Mouse (Mus musculus): ENCODE results near the gene Gm49395. TPM values are rescaled to one million over a fixed set of nuclear protein-coding genes. Genes with fewer than 3 reads are reported as not detected.
A peak's percentile ranks its signal among the peaks of the same experiment; 100 is the strongest.

Gm49395 gene
- polyA plus RNA-seq, 1 experiment from 2014 or later: 2.7 TPM

GRCm38 (mm10) chr13:115124521-115124920 is 22.8 kb upstream of the Gm49395 start:
- H3K4me3 ChIP-seq: no peak overlapping the region
- no peaks in the 10 kb centered on the region for H3K4me1 ChIP-seq
- H3K36me3 ChIP-seq (replicated peaks): no peaks in the 10 kb centered on the region
- DNase-seq (ENCODE audit: low spot score): no peak
- no peaks in the 10 kb centered on the region for H3K27me3 ChIP-seq (replicated peaks; ENCODE audit: low read depth, poor library complexity, severe bottlenecking)
- no peaks in the 10 kb centered on the region for H3K9me3 ChIP-seq
- H3K27ac ChIP-seq (replicated peaks): no peak overlapping the region
- 84% methylated on average over 1 of the region's 1 CpGs for WGBS

- Histone ChIP-seq H3K27me3 (replicated peaks; ENCODE audit: low read depth, poor library complexity, severe bottlenecking) (no peaks in the 10 kb centered on the region), H3K4me1 (no peaks in the 10 kb centered on the region), H3K36me3 (replicated peaks) (no peaks in the 10 kb centered on the region), H3K9me3 (no peaks in the 10 kb centered on the region), H3K27ac (replicated peaks) (no peak overlapping the region), H3K4me3 (no peak overlapping the region)
- no peak for DNase-seq (ENCODE audit: low spot score)
- WGBS: 74% methylated on average over 5 of the region's 5 CpGs
Measured at GRCm38 (mm10) chr13:115118756-115119155, 17.0 kb upstream of the Gm49395 start.

GRCm38 (mm10) chr13:115118195-115118594 is 16.5 kb upstream of the Gm49395 start:
- H3K36me3 ChIP-seq (replicated peaks): no peaks in the 10 kb centered on the region
- H3K4me1 ChIP-seq: no peaks in the 10 kb centered on the region
- H3K27me3 ChIP-seq (replicated peaks; ENCODE audit: low read depth, poor library complexity, severe bottlenecking): no peaks in the 10 kb centered on the region
- H3K27ac ChIP-seq (replicated peaks): no peak overlapping the region
- H3K4me3 ChIP-seq: no peak overlapping the region
- 89% methylated on average over 3 of the region's 3 CpGs for WGBS
- DNase-seq (ENCODE audit: low spot score): no peak
- no peaks in the 10 kb centered on the region for H3K9me3 ChIP-seq

- no peak overlapping the region for H3K27ac ChIP-seq (replicated peaks)
- H3K27me3 ChIP-seq (replicated peaks; ENCODE audit: low read depth, poor library complexity, severe bottlenecking): no peaks in the 10 kb centered on the region
- no peaks in the 10 kb centered on the region for H3K9me3 ChIP-seq
- DNase-seq (ENCODE audit: low spot score): no peak
- 82% methylated on average over 3 of the region's 3 CpGs for WGBS
- H3K4me1 ChIP-seq: no peaks in the 10 kb centered on the region
- H3K36me3 ChIP-seq (replicated peaks): no peaks in the 10 kb centered on the region
- H3K4me3 ChIP-seq: no peak overlapping the region
Measured at GRCm38 (mm10) chr13:115116930-115117621, 15.4 kb upstream of the Gm49395 start.

- 78% methylated on average over 4 of the region's 4 CpGs for WGBS
- Histone ChIP-seq H3K27me3 (replicated peaks; ENCODE audit: low read depth, poor library complexity, severe bottlenecking) (no peaks in the 10 kb centered on the region), H3K4me1 (no peaks in the 10 kb centered on the region), H3K36me3 (replicated peaks) (no peaks in the 10 kb centered on the region), H3K9me3 (no peaks in the 10 kb centered on the region), H3K4me3 (no peak overlapping the region), H3K27ac (replicated peaks) (no peak overlapping the region)
- no peak for DNase-seq (ENCODE audit: low spot score)
Measured at GRCm38 (mm10) chr13:115109628-115110027, 7.9 kb upstream of the Gm49395 start.

GRCm38 (mm10) chr13:115107436-115107835 is 5.7 kb upstream of the Gm49395 start:
- H3K4me3 ChIP-seq: no peak overlapping the region
- peaks cover 13% of the 10 kb centered on the region for H3K27me3 ChIP-seq (replicated peaks; ENCODE audit: low read depth, poor library complexity, severe bottlenecking)
- no peaks in the 10 kb centered on the region for H3K9me3 ChIP-seq
- H3K4me1 ChIP-seq: no peaks in the 10 kb centered on the region
- 76% methylated on average over 8 of the region's 8 CpGs for WGBS
- no peak for DNase-seq (ENCODE audit: low spot score)
- no peak overlapping the region for H3K27ac ChIP-seq (replicated peaks)
- no peaks in the 10 kb centered on the region for H3K36me3 ChIP-seq (replicated peaks)

GRCm38 (mm10) chr13:115106183-115106582 is 4.5 kb upstream of the Gm49395 start:
- Histone ChIP-seq H3K4me1 (peaks cover 8% of the 10 kb centered on the region), H3K27ac (replicated peaks) (no peak overlapping the region), H3K9me3 (no peaks in the 10 kb centered on the region), H3K36me3 (replicated peaks) (no peaks in the 10 kb centered on the region), H3K27me3 (replicated peaks; ENCODE audit: low read depth, poor library complexity, severe bottlenecking) (peaks cover 18% of the 10 kb centered on the region), H3K4me3 (no peak overlapping the region)
- no peak for DNase-seq (ENCODE audit: low spot score)
- 88% methylated on average over 10 of the region's 10 CpGs for WGBS

GRCm38 (mm10) chr13:115102754-115103153 is 1.0 kb upstream of the Gm49395 start:
- Histone ChIP-seq H3K36me3 (replicated peaks) (no peaks in the 10 kb centered on the region), H3K4me3 (no peak overlapping the region), H3K9me3 (no peaks in the 10 kb centered on the region), H3K27me3 (replicated peaks; ENCODE audit: low read depth, poor library complexity, severe bottlenecking) (peaks cover 42% of the 10 kb centered on the region), H3K27ac (replicated peaks) (no peak overlapping the region), H3K4me1 (peaks cover 12% of the 10 kb centered on the region)
- 92% methylated on average over 2 of the region's 2 CpGs for WGBS
- no peak for DNase-seq (ENCODE audit: low spot score)

- H3K36me3 ChIP-seq (replicated peaks): no peaks in the 10 kb centered on the region
- no peak for DNase-seq (ENCODE audit: low spot score)
- no peak overlapping the region for H3K27ac ChIP-seq (replicated peaks)
- H3K4me1 ChIP-seq: peaks cover 12% of the 10 kb centered on the region
- H3K9me3 ChIP-seq: no peaks in the 10 kb centered on the region
- WGBS: 28% methylated on average over 11 of the region's 11 CpGs
- H3K27me3 ChIP-seq (replicated peaks; ENCODE audit: low read depth, poor library complexity, severe bottlenecking): peaks cover 42% of the 10 kb centered on the region
- peak overlapping the region; percentile 66 for H3K4me3 ChIP-seq
Measured at GRCm38 (mm10) chr13:115100381-115101177, 1.1 kb downstream of the Gm49395 start.

GRCm38 (mm10) chr13:115099381-115099780 is 2.3 kb downstream of the Gm49395 start:
- Histone ChIP-seq H3K9me3 (no peaks in the 10 kb centered on the region), H3K4me3 (no peak overlapping the region), H3K4me1 (peaks cover 12% of the 10 kb centered on the region), H3K36me3 (replicated peaks) (no peaks in the 10 kb centered on the region), H3K27ac (replicated peaks) (no peak overlapping the region), H3K27me3 (replicated peaks; ENCODE audit: low read depth, poor library complexity, severe bottlenecking) (peaks cover 42% of the 10 kb centered on the region)
- no peak for DNase-seq (ENCODE audit: low spot score)
- WGBS: 84% methylated on average over 9 of the region's 9 CpGs

- no peak overlapping the region for H3K27ac ChIP-seq (replicated peaks)
- H3K36me3 ChIP-seq (replicated peaks): no peaks in the 10 kb centered on the region
- no peaks in the 10 kb centered on the region for H3K9me3 ChIP-seq
- peaks cover 12% of the 10 kb centered on the region for H3K4me1 ChIP-seq
- peaks cover 36% of the 10 kb centered on the region for H3K27me3 ChIP-seq (replicated peaks; ENCODE audit: low read depth, poor library complexity, severe bottlenecking)
- no peak for DNase-seq (ENCODE audit: low spot score)
- no peak overlapping the region for H3K4me3 ChIP-seq
- 73% methylated on average over 3 of the region's 3 CpGs for WGBS
Measured at GRCm38 (mm10) chr13:115098227-115098626, 3.5 kb downstream of the Gm49395 start.

- no peaks in the 10 kb centered on the region for H3K9me3 ChIP-seq
- 82% methylated on average over 5 of the region's 5 CpGs for WGBS
Measured at GRCm38 (mm10) chr13:115096965-115097364, 4.8 kb downstream of the Gm49395 start.

GRCm38 (mm10) chr13:115096216-115096615 is 5.5 kb downstream of the Gm49395 start:
- Histone ChIP-seq H3K27me3 (replicated peaks; ENCODE audit: low read depth, poor library complexity, severe bottlenecking) (peaks cover 24% of the 10 kb centered on the region), H3K27ac (replicated peaks) (no peak overlapping the region), H3K9me3 (no peaks in the 10 kb centered on the region), H3K4me3 (no peak overlapping the region), H3K4me1 (peaks cover 4% of the 10 kb centered on the region; the same call in 1 of the 2 replicates), H3K36me3 (replicated peaks) (no peaks in the 10 kb centered on the region)
- no peak for DNase-seq (ENCODE audit: low spot score)
- WGBS: 73% methylated on average over 2 of the region's 2 CpGs

More at GRCm38 (mm10) chr13:115096965-115097364, 4.8 kb downstream of the Gm49395 start:
- Histone ChIP-seq H3K4me1 (peaks cover 9% of the 10 kb centered on the region), H3K4me3 (no peak overlapping the region), H3K36me3 (replicated peaks) (no peaks in the 10 kb centered on the region), H3K27ac (replicated peaks) (no peak overlapping the region), H3K27me3 (replicated peaks; ENCODE audit: low read depth, poor library complexity, severe bottlenecking) (peaks cover 29% of the 10 kb centered on the region)
- DNase-seq (ENCODE audit: low spot score): no peak
